Mouse (Mus musculus) left cerebral cortex, postnatal 4 days (tissue): ENCODE measurements around the gene Ifrd2. TPM values are rescaled to one million over a fixed set of nuclear protein-coding genes. Genes with fewer than 3 reads are reported as not detected.

Experiments
- DNase-seq: peaks from one replicate; pipeline ENCODE4 v3.0.0-alpha.2; 2022
- intact Hi-C: fragments of 180-260 bp; cut with DNase I; formaldehyde crosslinking; loops from one replicate; pipeline ENCODE4 v1.15.1; 2025
- total RNA-seq, 2 experiments: library from RNA; stranded (reverse); gene quantifications; 2 replicates each; pipeline ENCODE4 v1.2.3; 2021

The Ifrd2 gene
- total RNA-seq, 2 experiments from 2014 or later = 12.5 to 14.5 TPM

- no peak for DNase-seq
- intact Hi-C loops = no loop called here
Measured at GRCm38 (mm10) chr9:107612945-107613569, 25.6 kb downstream of the Ifrd2 start.

DNA sequence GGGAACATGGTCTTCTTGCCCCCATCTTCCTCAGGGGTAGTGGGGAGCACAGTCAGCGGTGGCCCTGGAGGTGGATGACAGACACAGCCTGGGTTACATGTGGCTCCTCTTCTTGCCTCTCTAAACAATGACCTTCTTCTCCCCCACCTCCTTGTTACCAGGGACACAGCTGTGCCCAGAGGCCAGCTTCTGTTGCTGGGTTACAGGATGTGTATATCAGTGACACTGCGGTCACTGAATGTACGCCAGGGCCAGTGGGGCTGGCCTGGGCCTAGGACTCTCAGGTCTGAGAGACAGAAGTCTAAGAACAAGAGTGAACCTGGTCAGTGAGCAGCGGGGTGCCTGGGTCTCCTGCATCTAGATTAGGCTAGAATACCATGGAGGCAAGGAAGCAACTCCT is 27.6 kb downstream of the Ifrd2 start:
- intact Hi-C loops = no loop called here
- no peak for DNase-seq

- intact Hi-C loops = no loop called here
- no peak for DNase-seq
Measured at GRCm38 (mm10) chr9:107617461-107617860, 30.0 kb downstream of the Ifrd2 start.

GRCm38 (mm10) chr9:107618098-107618497 is 30.7 kb downstream of the Ifrd2 start:
- DNase-seq = no peak
- intact Hi-C loops = no loop called here

DNA sequence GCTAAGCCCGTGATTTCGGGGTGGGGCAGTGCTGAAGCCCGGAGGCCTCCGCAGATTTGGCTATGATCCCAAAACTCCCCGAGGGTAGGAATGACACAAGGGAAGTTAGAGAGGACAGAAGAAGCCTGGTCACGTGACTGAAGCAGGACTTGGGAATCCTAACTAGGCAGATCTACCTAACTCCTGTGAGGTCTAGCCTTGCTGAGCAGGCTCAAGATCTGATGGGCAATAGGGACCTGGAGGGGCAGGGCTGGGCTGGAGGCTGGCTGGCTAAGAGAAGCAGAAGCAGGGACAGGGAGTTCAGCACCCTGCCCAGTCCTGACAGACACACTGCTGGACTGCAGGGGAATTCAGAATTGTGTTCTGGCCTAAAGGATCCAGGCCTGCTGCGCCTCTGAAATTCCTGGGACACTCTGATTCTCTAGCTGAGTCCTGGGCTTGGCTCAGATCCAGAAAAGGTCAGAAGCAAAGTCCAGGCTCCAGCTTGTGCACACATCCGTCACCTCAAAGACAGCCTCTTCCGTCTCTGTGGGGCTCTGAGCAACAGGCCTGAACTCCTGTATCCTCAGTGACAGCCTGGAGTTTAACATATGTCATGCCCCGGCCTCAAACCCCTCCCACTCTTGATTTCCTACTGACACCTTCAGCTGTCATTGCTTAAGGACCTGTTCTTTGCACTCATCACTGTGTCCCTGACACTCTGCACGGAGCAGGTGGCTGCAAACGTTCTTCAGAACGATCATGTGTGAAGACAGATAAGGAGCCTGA is 31.5 kb downstream of the Ifrd2 start:
- no peak for DNase-seq
- intact Hi-C loops = no loop called here

DNA sequence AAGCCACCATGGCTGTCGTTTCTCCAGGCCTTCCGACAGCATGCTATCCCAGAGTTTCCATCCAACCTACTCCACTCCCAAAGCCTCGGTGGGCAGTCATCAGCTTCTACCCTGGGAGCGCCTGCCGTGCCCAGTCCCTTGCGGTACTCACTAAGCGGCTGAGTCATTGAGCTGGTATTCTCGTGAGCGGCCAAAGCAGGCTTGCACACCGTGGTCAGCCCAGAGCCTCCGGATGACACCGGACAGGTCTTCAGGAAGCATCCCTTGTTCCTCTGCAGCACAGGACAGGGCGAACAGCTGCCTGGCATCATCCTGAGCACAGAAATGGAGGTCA is 32.1 kb downstream of the Ifrd2 start:
- DNase-seq = no peak
- intact Hi-C loops = no loop called here

DNA sequence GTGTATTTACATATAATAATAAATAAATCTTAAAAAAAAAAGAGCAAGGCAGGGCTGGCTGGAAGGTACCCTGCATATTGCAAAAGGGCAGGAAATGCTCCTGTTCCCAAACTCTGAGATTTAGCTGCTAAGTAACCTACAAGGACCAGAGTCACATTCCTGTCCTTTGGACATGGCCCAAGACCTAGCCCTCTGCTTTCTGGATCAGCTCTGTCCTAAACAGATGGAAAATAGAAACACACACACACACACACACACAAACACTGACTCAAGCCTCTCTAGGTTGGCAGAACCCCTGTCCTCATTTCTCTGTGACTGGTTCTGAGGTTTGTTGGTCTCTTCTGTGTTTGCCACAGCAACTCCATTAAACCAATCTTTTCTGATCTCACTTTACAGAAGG is 33.5 kb downstream of the Ifrd2 start:
- no peak for DNase-seq
- intact Hi-C loops = no loop called here

DNA sequence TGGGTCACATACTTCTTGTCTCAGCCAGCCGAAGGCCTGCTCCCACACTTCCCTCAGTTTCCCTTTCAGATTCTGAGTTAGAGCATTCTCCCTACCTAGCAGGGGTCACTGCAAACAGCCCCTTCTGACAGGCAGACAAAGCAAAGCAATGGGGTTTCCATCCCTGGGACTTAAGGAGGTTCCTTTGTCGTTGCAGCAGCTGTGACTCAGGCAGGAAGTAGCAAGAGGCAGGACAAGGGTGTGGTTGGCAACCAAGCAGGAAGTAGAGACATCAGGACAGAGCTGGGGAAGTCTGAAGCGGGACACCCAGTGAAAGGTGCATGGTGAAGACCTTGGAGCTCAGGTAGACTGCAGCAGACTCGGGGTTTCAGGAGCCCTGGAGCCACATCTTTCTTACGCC is 37.1 kb downstream of the Ifrd2 start:
- no peak for DNase-seq
- intact Hi-C loops = no loop called here

DNA sequence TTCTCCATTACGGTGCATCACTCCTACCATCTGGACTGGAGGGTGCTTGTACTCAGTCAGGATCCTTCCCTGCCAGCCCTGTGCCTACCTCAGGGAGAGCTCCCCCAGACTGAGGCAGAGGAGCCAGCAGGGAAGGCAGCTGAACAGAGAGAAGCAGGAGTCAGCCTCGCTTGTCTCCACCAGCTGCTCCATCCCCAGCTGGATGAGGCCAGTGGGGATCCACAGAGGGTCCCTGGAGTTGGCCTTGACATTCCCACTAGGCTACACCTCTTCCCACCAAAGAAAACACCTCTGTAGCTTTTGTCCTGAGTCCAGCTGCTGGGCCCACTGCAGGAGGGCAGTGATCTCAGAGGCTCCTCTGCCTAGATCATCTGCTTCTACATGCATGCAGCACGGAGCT is 37.5 kb downstream of the Ifrd2 start:
- DNase-seq = no peak
- intact Hi-C loops = no loop called here

- intact Hi-C loops = no loop called here
- DNase-seq = no peak
Measured at GRCm38 (mm10) chr9:107625351-107626128, 38.1 kb downstream of the Ifrd2 start.

- intact Hi-C loops = no loop called here
- no peak for DNase-seq
Measured at GRCm38 (mm10) chr9:107626158-107626843, 38.9 kb downstream of the Ifrd2 start.

- intact Hi-C loops = no loop called here
- peak; percentile 95 for DNase-seq
Measured at GRCm38 (mm10) chr9:107626844-107627277, 39.4 kb downstream of the Ifrd2 start.

- DNase-seq = no peak
- intact Hi-C loops = no loop called here
Measured at GRCm38 (mm10) chr9:107627387-107628255, 40.2 kb downstream of the Ifrd2 start.

GRCm38 (mm10) chr9:107628721-107629410 is 41.4 kb downstream of the Ifrd2 start:
- DNase-seq = no peak
- intact Hi-C loops = no loop called here

DNA sequence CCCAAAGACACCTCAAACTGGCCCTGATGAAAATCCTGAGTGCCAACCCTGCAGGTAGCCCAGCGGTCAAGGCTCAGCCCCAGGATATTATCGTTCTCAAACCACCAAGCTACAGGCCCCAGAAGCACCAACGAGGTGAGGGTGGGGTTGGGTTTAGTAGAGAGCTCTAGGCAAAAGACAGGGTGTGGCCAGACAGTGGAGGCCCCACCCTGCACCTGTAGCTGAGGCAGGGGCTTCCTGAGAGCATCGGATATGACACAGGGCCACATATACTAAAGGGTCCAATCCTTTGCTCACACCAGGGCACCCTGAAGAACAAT is 41.9 kb downstream of the Ifrd2 start:
- intact Hi-C loops = no loop called here
- no peak for DNase-seq

DNA sequence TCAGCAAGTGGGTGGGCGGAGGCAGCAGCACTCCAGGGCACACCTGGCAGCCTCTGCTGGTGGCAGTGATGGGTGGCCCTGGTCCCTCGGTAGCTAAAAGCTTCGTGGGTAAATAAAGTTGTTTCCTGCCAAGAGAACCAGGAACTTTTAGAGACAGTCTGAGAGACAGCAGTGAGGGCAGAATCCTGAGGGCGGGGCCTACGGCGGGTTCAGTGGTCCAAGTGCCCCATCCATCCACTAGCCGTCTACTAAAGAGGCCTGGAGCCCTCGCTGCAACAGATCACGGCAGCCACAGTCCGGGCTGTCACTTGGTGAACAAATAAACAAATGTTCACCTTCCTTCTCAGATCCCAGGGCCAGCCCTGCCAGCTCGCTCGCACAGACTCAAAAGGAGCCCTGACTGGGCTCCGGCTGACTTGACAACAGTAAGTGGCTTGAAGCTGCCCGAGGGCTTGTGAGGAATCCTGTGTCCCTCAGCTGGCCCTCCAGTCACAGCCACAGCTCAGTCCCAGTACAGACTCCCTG is 42.5 kb downstream of the Ifrd2 start:
- intact Hi-C loops = no loop called here
- peak; percentile 48 for DNase-seq

GRCm38 (mm10) chr9:107630576-107630975 is 43.1 kb downstream of the Ifrd2 start:
- intact Hi-C loops = no loop called here
- DNase-seq = peak; percentile 84

- intact Hi-C loops = no loop called here
- no peak for DNase-seq
Measured at GRCm38 (mm10) chr9:107631311-107631826, 43.9 kb downstream of the Ifrd2 start.

DNA sequence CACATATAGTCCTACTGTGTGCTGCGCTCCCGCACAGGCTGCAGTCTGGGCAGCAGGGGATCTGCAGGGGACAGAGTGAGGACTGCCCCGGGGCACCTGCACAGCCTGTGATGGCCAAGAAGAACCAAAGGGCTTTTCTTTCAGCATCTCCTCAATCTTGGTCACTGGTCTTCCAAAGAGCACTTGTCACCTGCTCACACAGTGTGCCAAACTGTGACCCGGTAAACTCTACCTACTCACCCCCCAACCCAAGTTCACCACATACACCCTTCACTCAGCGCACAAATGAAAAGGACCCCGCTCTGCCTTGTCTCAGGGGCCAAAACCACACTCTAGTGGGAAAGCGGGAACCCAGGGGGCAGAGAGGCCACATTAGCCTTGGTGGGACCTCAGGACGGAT is 44.4 kb downstream of the Ifrd2 start:
- no peak for DNase-seq
- intact Hi-C loops = no loop called here
